Comparison of ENCODE assay signal across 10 mouse cellular contexts in genomic region chr11:109376484-109377143, GRCm38 (mm10). TPM values are rescaled to one million over a fixed set of nuclear protein-coding genes. Genes with fewer than 3 reads are reported as not detected.
DNase-seq lines count a peak whose midpoint lies in the region; ATAC-seq lines count a peak whose summit lies in the region.
"Had no signal": no experiment of that assay in that cellular context is flagged by ENCODE, and none has a peak within 500 bp of the region (broad histone marks: within the 10 kb centered on the region; RNA-seq: fewer than 3 reads in every experiment).

No protein-coding gene starts in this region.

- H3K27me3 ChIP-seq in hindbrain, embryonic 10.5 days (ENCODE audit: insufficient read depth, poor library complexity, severe bottlenecking): no peaks in the 10 kb centered on the region
- H3K27me3 ChIP-seq in hindbrain, embryonic 14.5 days (ENCODE audit: control insufficient read depth, insufficient read depth, low read length): no peaks in the 10 kb centered on the region
- no peaks in the 10 kb centered on the region for H3K27me3 ChIP-seq in forebrain, embryonic 16.5 days (replicated peaks; ENCODE audit: control insufficient read depth, insufficient read depth, low read length)
- H3K27me3 ChIP-seq: neural tube, embryonic 12.5 days had no signal

- H3K4me1 ChIP-seq in hindbrain, embryonic 10.5 days (replicated peaks): peaks cover 26% of the 10 kb centered on the region
- H3K4me1 ChIP-seq in hindbrain, embryonic 14.5 days (replicated peaks; ENCODE audit: control insufficient read depth, insufficient read depth, low read length): peaks cover 23% of the 10 kb centered on the region; the same call in 1 of the 2 replicates
- peaks cover 25% of the 10 kb centered on the region for H3K4me1 ChIP-seq in forebrain, embryonic 16.5 days (replicated peaks; ENCODE audit: control insufficient read depth, insufficient read depth, low read length)

- WGBS in hindbrain, embryonic 10.5 days: 74% methylated on average over 7 of the region's 7 CpGs
- WGBS in hindbrain, embryonic 14.5 days: 71% methylated on average over 7 of the region's 7 CpGs
- 41% methylated on average over 7 of the region's 7 CpGs for WGBS in forebrain, embryonic 16.5 days

- no peak overlapping the region for H3K4me2 ChIP-seq in hindbrain, embryonic 14.5 days (replicated peaks)
- no peak overlapping the region for H3K4me2 ChIP-seq in forebrain, embryonic 16.5 days (ENCODE audit: low read length)
- H3K4me2 ChIP-seq: neural tube, embryonic 12.5 days had no signal

- peak overlapping the region; percentile 59; the same call in 1 of the 2 replicates for H3K27ac ChIP-seq in hindbrain, embryonic 10.5 days
- H3K27ac ChIP-seq in hindbrain, embryonic 14.5 days: no peak overlapping the region; the same call in 1 of the 2 replicates
- H3K27ac ChIP-seq in forebrain, embryonic 16.5 days (ENCODE audit: low read length): 0 out of 2 replicates have a peak overlapping the region, but pooled peaks have one; percentile 10
- H3K27ac ChIP-seq: neural tube, embryonic 12.5 days had no signal

- H3K9me3 ChIP-seq in hindbrain, embryonic 10.5 days: no peaks in the 10 kb centered on the region
- no peaks in the 10 kb centered on the region for H3K9me3 ChIP-seq in hindbrain, embryonic 14.5 days (ENCODE audit: control insufficient read depth, low read length)
- H3K9me3 ChIP-seq in forebrain, embryonic 16.5 days (ENCODE audit: control insufficient read depth, low read length): no peaks in the 10 kb centered on the region
- H3K9me3 ChIP-seq: neural tube, embryonic 12.5 days had no signal

- H3K9ac ChIP-seq in hindbrain, embryonic 14.5 days: no peak overlapping the region
- no peak overlapping the region for H3K9ac ChIP-seq in forebrain, embryonic 16.5 days (replicated peaks; ENCODE audit: low read depth, low read length)
- H3K9ac ChIP-seq: neural tube, embryonic 12.5 days had no signal

- H3K4me3 ChIP-seq in hindbrain, embryonic 10.5 days: no peak overlapping the region
- H3K4me3 ChIP-seq in hindbrain, embryonic 14.5 days (replicated peaks; ENCODE audit: low read length): no peak overlapping the region
- H3K4me3 ChIP-seq in forebrain, embryonic 16.5 days (replicated peaks; ENCODE audit: low read length): no peak overlapping the region
- H3K4me3 ChIP-seq: neural tube, embryonic 12.5 days had no signal

- no peak for ATAC-seq in hindbrain, embryonic 14.5 days (ENCODE audit: low FRiP score)
- ATAC-seq in forebrain, embryonic 16.5 days: peak; percentile 77
- peak; percentile 65 for ATAC-seq in megakaryocyte progenitor cell, adult 5-6 weeks (replicated peaks; ENCODE audit: poor library complexity)

- DNase-seq in hindbrain, embryonic 10.5 days (ENCODE audit: low spot score): no peak
- DNase-seq in hindbrain, embryonic 14.5 days (ENCODE audit: low spot score): no peak
- DNase-seq in cerebellum, adult 11-12 months: peak; percentile 68
- DNase-seq in layer of hippocampus, adult 9-10 months (ENCODE audit: low spot score): no peak
- no peak for DNase-seq in urinary bladder, postnatal 4 days (ENCODE audit: low spot score in 2 of 2)
- DNase-seq in thymus, postnatal 4 days: no peak

- H3K36me3 ChIP-seq in hindbrain, embryonic 10.5 days: peaks cover 18% of the 10 kb centered on the region
- 0 out of 2 replicates have a peak, but pooled peaks cover 3% of the 10 kb centered on the region for H3K36me3 ChIP-seq in hindbrain, embryonic 14.5 days (replicated peaks; ENCODE audit: control insufficient read depth, insufficient read depth)
- no peaks in the 10 kb centered on the region for H3K36me3 ChIP-seq in forebrain, embryonic 16.5 days (ENCODE audit: control insufficient read depth, insufficient read depth)

RNA-seq across cellular contexts. Expression of gene Gna13, which starts 14.0 kb away (rescaled TPM):
- polyA plus RNA-seq in hindbrain, embryonic 10.5 days (2016; fragmentation: Nextera tagmentation; extraction: Ambion mirVana): 15.6 and 20.2 TPM in 2 replicates
- 21.8 and 24.4 TPM in 2 replicates for polyA plus RNA-seq in hindbrain, embryonic 14.5 days (2014; fragmentation: Nextera tagmentation; extraction: Ambion mirVana)
- 16.1 and 17.1 TPM in 2 replicates for polyA plus RNA-seq in forebrain, embryonic 16.5 days (2015; fragmentation: Nextera tagmentation; extraction: Ambion mirVana)
- 50.4 and 59.9 TPM in 2 replicates for total RNA-seq in megakaryocyte progenitor cell, adult 5-6 weeks (2015)
- 36.3 and 42.8 TPM in 2 replicates for total RNA-seq in megakaryocyte progenitor cell, adult 5-6 weeks (2017)

RNA-seq across cellular contexts. Expression of gene 9930022D16Rik, which starts 37.1 kb away (rescaled TPM):
- polyA plus RNA-seq in hindbrain, embryonic 10.5 days (2016; fragmentation: Nextera tagmentation; extraction: Ambion mirVana): not detected in 2 replicates
- not detected in 2 replicates for polyA plus RNA-seq in hindbrain, embryonic 14.5 days (2014; fragmentation: Nextera tagmentation; extraction: Ambion mirVana)
- polyA plus RNA-seq in forebrain, embryonic 16.5 days (2015; fragmentation: Nextera tagmentation; extraction: Ambion mirVana): not detected in 2 replicates
- not detected in 2 replicates for total RNA-seq in megakaryocyte progenitor cell, adult 5-6 weeks (2015)
- not detected in 2 replicates for total RNA-seq in megakaryocyte progenitor cell, adult 5-6 weeks (2017)
- polyA plus RNA-seq: gonadal fat pad, adult 2 months; neural tube, embryonic 12.5 days had no signal

RNA-seq across cellular contexts. Expression of gene Amz2, which starts 49.1 kb away (rescaled TPM):
- polyA plus RNA-seq in hindbrain, embryonic 10.5 days (2016; fragmentation: Nextera tagmentation; extraction: Ambion mirVana): 40.8 and 41.9 TPM in 2 replicates
- 55.6 and 65.8 TPM in 2 replicates for polyA plus RNA-seq in hindbrain, embryonic 14.5 days (2014; fragmentation: Nextera tagmentation; extraction: Ambion mirVana)
- 70.5 and 74.0 TPM in 2 replicates for polyA plus RNA-seq in forebrain, embryonic 16.5 days (2015; fragmentation: Nextera tagmentation; extraction: Ambion mirVana)
- 34.0 and 37.6 TPM in 2 replicates for total RNA-seq in megakaryocyte progenitor cell, adult 5-6 weeks (2015)
- total RNA-seq in megakaryocyte progenitor cell, adult 5-6 weeks (2017): 51.8 and 65.5 TPM in 2 replicates
